Mouse (Mus musculus): ENCODE measurements at regions not wholly inside any gene's neighbourhood (a gene's known extent, or its start where the extent isn't known, plus 50 kb on each side); places are given as distances from the start of the nearest gene placed in this dataset.
"Not testable (repeated sequence)": the region's sequence is repeated elsewhere in the genome, so short reads cannot be mapped to it uniquely, and the experiment has no call there.

DNA sequence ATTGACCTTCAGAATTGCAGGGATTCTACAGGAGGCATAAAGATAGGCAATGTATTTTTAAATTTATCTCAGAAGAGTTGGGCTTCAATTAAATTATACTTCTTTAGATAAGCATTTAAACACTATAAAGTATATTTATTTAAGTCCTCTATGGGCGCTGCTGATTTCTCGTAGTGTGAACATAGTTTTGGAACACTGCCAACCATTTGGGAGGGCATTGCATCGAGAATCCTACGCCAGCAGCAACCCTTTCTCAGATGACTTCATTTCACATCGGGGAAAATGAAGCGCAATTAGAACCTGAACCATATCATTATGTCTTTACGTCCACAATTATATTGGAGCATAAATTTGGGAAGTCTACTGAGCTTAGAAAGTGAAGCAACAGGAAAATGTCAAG lies 172.2 kb upstream of the Zfp770 start:
- no peak overlapping the region for H3K27ac ChIP-seq (replicated peaks; ENCODE audit: low read depth, low read length)
- no peak overlapping the region for H3K4me3 ChIP-seq (ENCODE audit: insufficient read depth, low read depth, low read length)
- H3K4me1 ChIP-seq (ENCODE audit: control insufficient read depth, insufficient read depth, insufficient read length, low read length) = no peaks in the 10 kb centered on the region

DNA sequence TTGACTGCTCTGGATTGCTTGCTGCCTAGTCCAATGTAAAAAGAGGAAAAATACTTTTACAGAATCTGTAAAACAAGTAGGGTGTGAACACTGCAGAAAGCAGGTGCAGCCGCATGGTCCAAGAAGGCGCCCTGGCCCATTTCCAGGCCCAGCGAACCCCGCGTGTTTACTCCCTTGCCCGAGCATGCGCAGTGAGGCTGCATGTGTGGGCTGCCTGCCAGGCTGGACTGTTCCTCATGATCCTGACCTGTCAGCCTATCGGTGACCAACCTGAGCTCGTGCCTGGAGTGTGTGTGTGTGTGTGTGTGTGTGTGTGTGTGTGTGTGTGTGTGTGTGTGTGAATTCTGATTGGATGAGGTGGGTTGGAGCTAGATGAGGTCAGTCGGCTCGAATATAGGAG lies 152.6 kb upstream of the Zfp770 start:
- H3K27ac ChIP-seq (replicated peaks; ENCODE audit: low read depth, low read length); H3K4me1 ChIP-seq (ENCODE audit: control insufficient read depth, insufficient read depth, insufficient read length, low read length); H3K4me3 ChIP-seq (ENCODE audit: insufficient read depth, low read depth, low read length): not testable (repeated sequence)

GRCm38 (mm10) chr2:114340578-114341293 lies 139.5 kb upstream of the Zfp770 start:
- Histone ChIP-seq H3K4me3 (ENCODE audit: insufficient read depth, low read depth, low read length) (no peak overlapping the region), H3K4me1 (ENCODE audit: control insufficient read depth, insufficient read depth, insufficient read length, low read length) (no peaks in the 10 kb centered on the region), H3K27ac (replicated peaks; ENCODE audit: low read depth, low read length) (no peak overlapping the region)

GRCm38 (mm10) chr2:114301746-114302145 lies 100.5 kb upstream of the Zfp770 start:
- Histone ChIP-seq H3K4me1 (ENCODE audit: control insufficient read depth, insufficient read depth, insufficient read length, low read length) (no peaks in the 10 kb centered on the region), H3K27ac (replicated peaks; ENCODE audit: low read depth, low read length) (no peak overlapping the region), H3K4me3 (ENCODE audit: insufficient read depth, low read depth, low read length) (no peak overlapping the region)

- H3K4me3 ChIP-seq (ENCODE audit: insufficient read depth, low read depth, low read length) = no peak overlapping the region
- H3K27ac ChIP-seq (replicated peaks; ENCODE audit: low read depth, low read length) = no peak overlapping the region
- no peaks in the 10 kb centered on the region for H3K4me1 ChIP-seq (ENCODE audit: control insufficient read depth, insufficient read depth, insufficient read length, low read length)
These were observed 93.8 kb upstream of the Zfp770 start for GRCm38 (mm10) chr2:114295110-114295509.

GRCm38 (mm10) chr2:114291387-114291786 lies 90.1 kb upstream of the Zfp770 start:
- Histone ChIP-seq H3K27ac (replicated peaks; ENCODE audit: low read depth, low read length) (no peak overlapping the region), H3K4me1 (ENCODE audit: control insufficient read depth, insufficient read depth, insufficient read length, low read length) (no peaks in the 10 kb centered on the region)

DNA sequence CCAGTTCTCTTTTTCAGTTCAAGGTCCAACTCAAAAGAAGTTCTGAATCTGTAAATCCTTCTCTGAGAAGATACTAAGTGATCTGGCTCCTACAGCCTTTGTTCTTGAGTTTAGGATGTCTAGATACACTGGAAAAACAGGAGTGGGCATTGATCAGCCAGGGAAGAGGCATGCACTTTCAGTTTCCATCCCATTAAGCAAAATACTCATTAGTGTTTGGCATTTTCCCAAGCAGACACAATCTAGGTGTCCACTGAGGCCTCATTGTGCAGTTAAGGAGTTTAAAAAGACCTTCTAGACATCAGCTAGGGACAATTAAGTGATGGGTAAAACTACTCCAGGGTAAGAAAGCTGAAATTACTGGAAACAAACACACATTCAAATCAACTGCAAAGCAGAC lies 74.3 kb upstream of the Zfp770 start:
- no peaks in the 10 kb centered on the region for H3K4me1 ChIP-seq (ENCODE audit: control insufficient read depth, insufficient read depth, insufficient read length, low read length)
- no peak overlapping the region for H3K27ac ChIP-seq (replicated peaks; ENCODE audit: low read depth, low read length)
- H3K4me3 ChIP-seq (ENCODE audit: insufficient read depth, low read depth, low read length) = no peak overlapping the region

More at GRCm38 (mm10) chr2:114291387-114291786, 90.1 kb upstream of the Zfp770 start:
- no peak overlapping the region for H3K4me3 ChIP-seq (ENCODE audit: insufficient read depth, low read depth, low read length)

- H3K4me3 ChIP-seq (ENCODE audit: insufficient read depth, low read depth, low read length) = peak overlapping the region; percentile 44
These were observed 59.3 kb upstream of the Zfp770 start for GRCm38 (mm10) chr2:114260397-114261071.

GRCm38 (mm10) chr2:114259539-114259938 lies 58.3 kb upstream of the Zfp770 start:
- Histone ChIP-seq H3K4me3 (ENCODE audit: insufficient read depth, low read depth, low read length) (no peak overlapping the region), H3K27ac (replicated peaks; ENCODE audit: low read depth, low read length) (no peak overlapping the region), H3K4me1 (ENCODE audit: control insufficient read depth, insufficient read depth, insufficient read length, low read length) (no peaks in the 10 kb centered on the region)

More at GRCm38 (mm10) chr2:114260397-114261071, 59.3 kb upstream of the Zfp770 start:
- no peaks in the 10 kb centered on the region for H3K4me1 ChIP-seq (ENCODE audit: control insufficient read depth, insufficient read depth, insufficient read length, low read length)
- no peak overlapping the region for H3K27ac ChIP-seq (replicated peaks; ENCODE audit: low read depth, low read length)

Measured in brown adipose tissue, adult 24 weeks (tissue).